Mouse (Mus musculus) brain, embryonic 14.5 days (tissue): ENCODE measurements around the gene Hectd4. TPM values are rescaled to one million over a fixed set of nuclear protein-coding genes. Genes with fewer than 3 reads are reported as not detected.

Experiments used
- DNase-seq: peaks from one replicate; pipeline ENCODE4 v3.0.0-alpha.2; 2011; ENCODE audit warnings: low read depth
- CTCF ChIP-seq: fragments of 200-500 bp; IDR thresholded peaks from 2 replicates; pipeline ENCODE4 v1.5.1; 2012; ENCODE audit warnings: inconsistent platforms, mild to moderate bottlenecking, moderate library complexity, borderline replicate concordance; ENCODE audit not compliant: insufficient read depth, insufficient read length; ENCODE audit errors: extremely low read depth
- POLR2A ChIP-seq: fragments of 200-500 bp; IDR thresholded peaks from 2 replicates; pipeline ENCODE4 v1.6.1; 2012; ENCODE audit warnings: mild to moderate bottlenecking, inconsistent platforms, borderline replicate concordance; ENCODE audit not compliant: poor library complexity, insufficient read depth, insufficient read length, severe bottlenecking; ENCODE audit errors: extremely low read depth
- polyA plus RNA-seq: library from polyadenylated mRNA; depleted of rRNA; stranded (reverse); fragments of >200 nt; gene quantifications from 2 replicates; pipeline ENCODE4 v1.2.3, GENCODE M21; 2012; rRNA removed

Gene Hectd4
- polyA plus RNA-seq, result 60.2 and 75.7 TPM in 2 replicates

- no peak for TF ChIP-seq CTCF
- peak; percentile 71 for TF ChIP-seq POLR2A
- peak; percentile 97 for DNase-seq
Measured at GRCm38 (mm10) chr5:121219980-121220731, at the start of gene Hectd4. Hectd4 (plus strand) TSS chr5:121220219.

GRCm38 (mm10) chr5:121172835-121173234 is 47.2 kb upstream of the Hectd4 start:
- peak; percentile 67 for DNase-seq
- TF ChIP-seq POLR2A (no peak), CTCF (peak; percentile 38; the same call in 1 of the 2 replicates)

- TF ChIP-seq CTCF (no peak), POLR2A (no peak)
- peak; percentile 72 for DNase-seq
Measured at GRCm38 (mm10) chr5:121179077-121179857, 40.8 kb upstream of the Hectd4 start.

GRCm38 (mm10) chr5:121183269-121183668 is 36.8 kb upstream of the Hectd4 start:
- TF ChIP-seq POLR2A (no peak), CTCF (no peak)
- peak; percentile 6 for DNase-seq

DNA sequence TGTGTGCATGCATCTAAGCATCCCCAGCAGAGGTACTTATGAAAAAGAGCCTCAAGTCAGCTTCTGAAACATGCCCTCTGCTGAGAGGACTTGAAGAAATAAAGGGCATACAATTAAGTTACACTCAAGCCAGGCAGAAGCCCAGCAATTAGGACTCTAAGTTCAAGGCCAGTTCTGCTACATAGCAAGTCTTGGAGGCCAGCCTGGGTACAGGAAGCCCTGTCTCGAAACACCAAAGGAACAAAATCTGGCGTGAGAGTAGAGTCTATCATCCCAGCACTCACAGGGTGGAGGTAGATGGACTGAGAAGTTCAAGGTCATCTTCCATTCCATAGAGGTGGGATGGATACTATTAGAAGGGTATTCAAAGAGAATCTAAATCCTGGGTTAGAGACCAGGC is 35.6 kb upstream of the Hectd4 start:
- no peak for DNase-seq
- TF ChIP-seq CTCF, result no peak
- TF ChIP-seq POLR2A, result no peak

DNA sequence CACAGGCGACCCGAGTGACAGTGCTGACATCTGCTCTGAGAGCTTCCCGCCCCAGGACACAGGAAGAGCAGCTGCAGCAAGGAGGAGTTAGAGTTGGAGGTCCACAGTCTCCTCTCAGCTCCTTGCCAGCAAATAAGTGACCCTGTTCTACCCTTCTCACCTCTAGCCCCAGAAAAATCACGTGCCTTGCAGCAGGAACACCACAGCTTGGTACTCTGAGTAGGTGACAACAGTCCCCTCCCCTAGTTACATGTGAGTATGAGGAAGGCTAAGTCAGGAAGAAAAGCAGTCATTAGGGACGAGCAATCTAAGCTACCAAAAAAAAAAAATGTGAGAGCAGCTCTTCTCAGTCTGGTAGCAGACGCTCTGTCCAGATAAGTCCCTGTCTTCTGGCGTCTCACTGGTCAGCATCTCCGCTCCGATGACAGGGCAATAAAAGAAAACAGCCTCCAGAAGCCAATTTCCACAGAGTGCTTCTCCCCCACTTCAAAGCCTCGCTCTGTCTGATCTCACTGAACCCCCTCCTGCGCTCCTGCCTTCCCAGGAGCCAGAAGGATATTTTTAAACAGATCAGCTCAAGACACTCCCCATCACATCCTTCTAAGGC is 35.0 kb upstream of the Hectd4 start:
- DNase-seq, result peak; percentile 45

DNA sequence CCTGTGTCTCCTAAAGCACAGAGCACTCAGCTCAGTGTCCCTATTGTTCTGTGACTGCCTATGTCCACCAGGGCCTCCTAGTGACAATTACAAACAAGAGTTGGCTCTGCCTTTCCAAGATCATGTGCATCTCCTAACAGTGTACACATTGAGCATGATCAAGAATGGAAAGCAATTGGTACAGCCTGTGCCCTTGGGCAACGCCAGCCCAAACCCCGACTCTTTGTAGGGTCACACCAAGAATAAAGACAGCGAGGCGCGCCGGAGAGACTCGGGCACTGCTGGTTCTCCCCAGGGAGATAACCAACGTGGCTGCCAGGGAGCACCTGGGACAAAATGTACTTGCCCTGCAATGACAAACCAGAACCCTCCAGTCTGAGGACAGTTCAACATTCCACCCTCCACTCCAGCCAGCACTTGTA is 32.4 kb upstream of the Hectd4 start:
- TF ChIP-seq POLR2A (no peak), CTCF (no peak)
- no peak for DNase-seq

More for the DNA sequence above, 35.0 kb upstream of the Hectd4 start:
- TF ChIP-seq POLR2A, result no peak
- TF ChIP-seq CTCF, result no peak

GRCm38 (mm10) chr5:121188265-121188664 is 31.8 kb upstream of the Hectd4 start:
- no peak for DNase-seq
- TF ChIP-seq POLR2A, result no peak
- no peak for TF ChIP-seq CTCF

DNA sequence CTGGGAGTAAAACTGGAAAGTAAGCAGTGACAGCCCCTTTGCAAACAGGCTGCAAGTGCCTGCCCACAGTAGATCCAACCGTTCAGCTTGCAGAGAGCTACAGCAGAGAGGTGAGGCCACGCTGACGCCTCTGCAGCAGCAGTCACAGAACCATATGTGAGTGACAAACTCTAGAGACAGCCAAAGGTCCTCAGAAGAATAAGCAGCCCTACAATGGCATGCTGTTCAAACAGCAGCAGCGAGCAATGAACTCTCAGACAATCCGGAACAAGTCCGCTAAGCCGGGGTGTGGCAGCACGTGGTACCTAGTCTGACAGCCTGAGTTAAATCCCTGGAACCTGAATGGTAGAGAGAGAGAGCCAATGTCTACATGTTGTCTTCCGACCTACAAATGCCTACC is 30.8 kb upstream of the Hectd4 start:
- TF ChIP-seq POLR2A (no peak), CTCF (no peak)

GRCm38 (mm10) chr5:121190210-121190835 is 29.7 kb upstream of the Hectd4 start:
- TF ChIP-seq CTCF (no peak), POLR2A (no peak)
- no peak for DNase-seq

More for the DNA sequence above, 30.8 kb upstream of the Hectd4 start:
- no peak for DNase-seq

DNA sequence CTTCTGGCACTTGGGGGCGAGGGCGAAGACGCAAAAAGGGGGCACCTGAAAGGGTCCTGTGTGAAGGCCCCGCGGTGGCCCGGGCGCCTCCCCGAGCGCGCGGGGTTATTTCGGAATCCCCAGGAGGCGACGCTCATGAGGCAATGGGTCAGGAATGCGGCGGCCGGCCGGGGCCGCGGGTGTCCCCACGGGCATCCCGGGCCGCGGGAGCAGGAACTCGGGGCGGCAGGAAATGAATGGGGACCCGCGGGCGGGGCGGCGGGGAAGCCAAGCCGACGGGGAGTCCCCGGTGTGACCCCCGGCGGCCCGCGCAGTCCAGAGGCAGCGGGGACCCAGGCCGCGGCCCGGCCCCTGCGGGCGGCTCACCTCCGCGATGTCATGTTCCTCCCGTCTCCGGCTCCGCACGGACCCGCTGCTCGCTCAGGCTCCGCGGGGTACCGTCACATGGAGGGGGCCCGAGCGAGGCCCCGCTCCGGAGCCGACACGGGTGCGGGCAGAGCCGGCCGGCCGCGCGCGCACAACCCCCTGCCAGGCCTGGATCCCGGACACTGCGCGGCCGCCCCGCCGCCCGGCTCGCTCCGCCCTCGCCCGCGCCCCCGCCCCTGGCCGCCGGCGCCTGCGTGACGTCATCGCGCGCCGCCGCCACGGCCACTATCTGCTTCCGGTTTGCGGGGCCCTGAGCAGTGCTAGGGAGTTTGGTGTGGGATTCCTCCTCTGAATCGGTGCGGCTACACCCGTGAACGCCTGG is 29.0 kb upstream of the Hectd4 start, which contains the start of gene Ptpn11:
TSS of gene Ptpn11 (minus strand) at position 562 of the 748 bp plus-strand sequence.
- TF ChIP-seq CTCF (no peak), POLR2A (peak; percentile 89)
- peak; percentile 92 for DNase-seq
